Mouse (Mus musculus): ENCODE measurements around the gene Dok5. TPM values are rescaled to one million over a fixed set of nuclear protein-coding genes. Genes with fewer than 3 reads are reported as not detected.
A peak's percentile ranks its signal among the peaks of the same experiment; 100 is the strongest.

The Dok5 gene
- polyA plus RNA-seq, 1 experiment = 0.59 TPM

DNA sequence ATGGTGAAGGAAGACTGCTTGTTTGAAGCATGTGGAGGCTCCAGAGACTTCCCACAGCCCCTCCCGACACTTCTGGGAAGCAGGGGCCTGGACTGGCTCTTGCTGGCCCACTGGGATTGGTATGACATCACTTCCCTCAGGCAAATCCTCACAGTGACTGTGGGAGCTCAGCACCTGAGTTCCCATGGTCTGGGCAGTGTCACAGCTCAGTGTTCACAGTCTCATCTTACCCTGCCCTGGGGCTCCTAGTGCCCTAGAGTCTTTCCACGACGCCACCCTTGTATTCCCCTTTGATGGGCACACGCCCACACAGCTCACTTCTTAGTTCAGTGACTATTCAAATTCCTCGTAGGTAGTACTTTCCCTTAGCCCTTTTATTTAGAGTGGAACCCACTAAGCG is 71.4 kb downstream of the Dok5 start:
- no peaks in the 10 kb centered on the region for H3K4me1 ChIP-seq (ENCODE audit: control insufficient read depth, insufficient read depth, insufficient read length, low read length)
- no peak overlapping the region for H3K27ac ChIP-seq (replicated peaks; ENCODE audit: low read depth, low read length)
- no peak overlapping the region for H3K4me3 ChIP-seq (ENCODE audit: insufficient read depth, low read depth, low read length)

GRCm38 (mm10) chr2:170807555-170808258 is 76.1 kb downstream of the Dok5 start:
- no peaks in the 10 kb centered on the region for H3K4me1 ChIP-seq (ENCODE audit: control insufficient read depth, insufficient read depth, insufficient read length, low read length)
- H3K4me3 ChIP-seq (ENCODE audit: insufficient read depth, low read depth, low read length) = no peak overlapping the region
- H3K27ac ChIP-seq (replicated peaks; ENCODE audit: low read depth, low read length) = no peak overlapping the region

DNA sequence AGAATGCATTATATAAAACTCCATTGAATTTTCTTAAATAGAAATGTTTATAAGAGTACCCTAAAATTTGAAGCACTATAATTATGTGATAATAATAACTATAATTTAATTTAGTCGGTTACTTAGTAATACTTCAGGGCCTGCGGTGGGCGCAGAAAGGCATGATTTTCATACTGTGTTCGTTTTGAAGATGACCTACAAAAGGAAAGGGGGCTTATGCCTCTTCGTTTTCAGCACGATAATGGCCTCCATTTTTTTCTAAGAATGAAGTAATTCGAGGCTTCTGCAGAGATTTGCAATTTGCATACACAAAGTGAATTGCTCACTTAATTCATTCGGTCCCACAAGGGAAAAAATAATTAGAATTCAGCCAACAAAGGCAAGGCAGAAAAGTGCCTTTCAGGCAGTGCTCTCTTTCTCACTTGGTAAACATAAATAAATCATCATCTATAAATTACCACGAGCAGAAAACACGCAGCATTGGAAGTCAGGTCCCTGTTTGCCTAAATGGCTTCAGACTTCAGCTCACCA is 76.7 kb downstream of the Dok5 start:
- Histone ChIP-seq H3K27ac (replicated peaks; ENCODE audit: low read depth, low read length) (no peak overlapping the region), H3K4me1 (ENCODE audit: control insufficient read depth, insufficient read depth, insufficient read length, low read length) (no peaks in the 10 kb centered on the region)

GRCm38 (mm10) chr2:170811356-170811755 is 79.7 kb downstream of the Dok5 start:
- no peaks in the 10 kb centered on the region for H3K4me1 ChIP-seq (ENCODE audit: control insufficient read depth, insufficient read depth, insufficient read length, low read length)
- no peak overlapping the region for H3K27ac ChIP-seq (replicated peaks; ENCODE audit: low read depth, low read length)
- H3K4me3 ChIP-seq (ENCODE audit: insufficient read depth, low read depth, low read length) = no peak overlapping the region

More for the DNA sequence above, 76.7 kb downstream of the Dok5 start:
- no peak overlapping the region for H3K4me3 ChIP-seq (ENCODE audit: insufficient read depth, low read depth, low read length)

DNA sequence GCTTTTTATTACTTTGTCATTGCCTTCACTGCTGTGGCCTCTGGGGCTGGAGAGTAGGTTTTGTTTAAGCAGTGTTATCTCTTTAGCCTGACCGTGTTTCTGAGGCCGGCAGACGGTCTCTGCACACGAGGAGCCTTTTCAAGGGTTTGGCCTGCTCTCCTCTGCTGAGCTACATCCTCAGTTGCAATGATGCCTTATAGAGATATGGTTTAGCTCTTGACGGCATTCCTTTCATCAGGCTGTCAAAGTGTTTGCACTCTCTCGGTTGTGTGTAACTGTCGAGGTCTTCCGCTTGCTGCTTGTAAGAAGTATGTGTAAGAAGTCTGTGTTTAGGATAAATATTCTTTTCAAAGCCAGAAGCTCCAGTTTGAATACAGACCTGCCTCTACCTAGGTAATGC is 84.7 kb downstream of the Dok5 start:
- no peak overlapping the region for H3K4me3 ChIP-seq (ENCODE audit: insufficient read depth, low read depth, low read length)
- no peak overlapping the region for H3K27ac ChIP-seq (replicated peaks; ENCODE audit: low read depth, low read length)
- H3K4me1 ChIP-seq (ENCODE audit: control insufficient read depth, insufficient read depth, insufficient read length, low read length) = no peaks in the 10 kb centered on the region

- Histone ChIP-seq H3K27ac (replicated peaks; ENCODE audit: low read depth, low read length) (no peak overlapping the region), H3K4me1 (ENCODE audit: control insufficient read depth, insufficient read depth, insufficient read length, low read length) (no peaks in the 10 kb centered on the region)
Observed at GRCm38 (mm10) chr2:170817112-170817703, 85.6 kb downstream of the Dok5 start.

DNA sequence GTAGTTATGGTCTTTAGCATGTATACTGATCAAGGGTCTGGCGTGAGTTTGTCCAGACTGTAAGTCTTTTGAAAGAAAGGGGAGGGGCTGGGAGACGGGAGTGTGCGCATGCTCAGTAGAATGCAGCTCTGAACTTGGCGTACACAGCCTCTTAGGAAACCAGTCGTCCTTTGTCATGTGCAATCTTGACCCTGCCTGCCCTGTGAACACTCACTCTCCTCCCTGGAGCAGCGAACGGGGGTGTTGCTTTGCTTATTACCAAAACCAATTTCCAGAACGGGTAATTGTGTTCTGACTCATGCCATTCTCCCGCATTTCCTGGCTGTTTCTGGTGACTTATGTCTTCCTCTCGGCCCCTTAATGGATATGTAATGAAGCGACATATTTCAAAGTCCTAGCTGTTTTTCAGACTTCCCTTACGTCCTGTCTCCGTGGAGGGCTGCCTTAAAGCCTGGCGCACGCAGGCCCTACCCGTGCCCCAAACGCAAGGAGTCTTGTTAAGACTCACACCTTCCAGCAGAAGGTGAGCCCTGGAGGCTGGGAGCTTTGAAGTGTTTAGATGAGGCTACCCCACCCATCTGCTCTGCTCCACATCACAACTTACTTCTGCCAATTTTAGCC is 95.3 kb downstream of the Dok5 start:
- no peak overlapping the region for H3K27ac ChIP-seq (replicated peaks; ENCODE audit: low read depth, low read length)
- H3K4me3 ChIP-seq (ENCODE audit: insufficient read depth, low read depth, low read length) = peak overlapping the region; percentile 1
- no peaks in the 10 kb centered on the region for H3K4me1 ChIP-seq (ENCODE audit: control insufficient read depth, insufficient read depth, insufficient read length, low read length)

More at GRCm38 (mm10) chr2:170817112-170817703, 85.6 kb downstream of the Dok5 start:
- no peak overlapping the region for H3K4me3 ChIP-seq (ENCODE audit: insufficient read depth, low read depth, low read length)

DNA sequence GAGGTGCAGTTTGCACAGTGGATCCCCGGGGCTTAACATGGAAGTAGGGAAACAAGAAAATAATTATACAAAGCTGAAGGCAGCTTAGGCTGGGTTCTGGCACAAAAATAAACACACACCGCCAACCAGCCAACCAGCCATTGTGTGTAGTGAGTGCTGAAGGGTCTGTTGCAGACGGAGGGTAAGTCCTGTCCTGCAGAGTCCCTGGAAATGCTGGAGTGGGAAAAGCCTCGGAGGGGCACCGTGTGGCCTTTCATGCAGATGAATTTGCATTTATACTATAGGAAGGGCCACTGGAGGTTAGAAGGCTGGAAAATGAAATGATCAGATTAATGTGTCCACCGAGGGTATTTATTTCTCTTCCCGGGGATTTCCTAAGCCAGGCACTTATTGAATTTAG is 97.2 kb downstream of the Dok5 start:
- H3K4me1 ChIP-seq (ENCODE audit: control insufficient read depth, insufficient read depth, insufficient read length, low read length) = no peaks in the 10 kb centered on the region
- no peak overlapping the region for H3K4me3 ChIP-seq (ENCODE audit: insufficient read depth, low read depth, low read length)
- no peak overlapping the region for H3K27ac ChIP-seq (replicated peaks; ENCODE audit: low read depth, low read length)

DNA sequence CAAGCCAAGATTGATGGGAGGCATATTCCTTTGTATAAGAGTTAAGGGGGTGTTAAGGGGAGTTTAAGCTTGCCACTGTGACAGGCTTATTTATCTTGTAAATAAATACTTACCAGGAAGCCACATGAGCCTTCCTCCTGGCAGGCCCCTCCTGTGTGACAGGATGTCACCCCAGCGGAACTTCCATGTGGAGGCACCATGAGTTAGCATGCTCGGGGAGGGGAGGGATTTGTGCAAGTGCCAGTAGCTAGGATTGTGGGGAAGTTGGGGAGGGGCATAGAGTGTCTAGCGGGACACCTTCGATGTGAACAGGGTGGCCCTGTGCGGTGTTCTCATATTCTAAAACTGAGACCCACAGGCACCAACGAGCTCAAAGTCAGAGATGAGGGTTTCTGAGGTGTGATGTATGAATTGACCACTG is 97.6 kb downstream of the Dok5 start:
- H3K4me3 ChIP-seq (ENCODE audit: insufficient read depth, low read depth, low read length) = no peak overlapping the region
- no peak overlapping the region for H3K27ac ChIP-seq (replicated peaks; ENCODE audit: low read depth, low read length)
- H3K4me1 ChIP-seq (ENCODE audit: control insufficient read depth, insufficient read depth, insufficient read length, low read length) = no peaks in the 10 kb centered on the region

GRCm38 (mm10) chr2:170829988-170830387 is 98.4 kb downstream of the Dok5 start:
- H3K27ac ChIP-seq (replicated peaks; ENCODE audit: low read depth, low read length) = no peak overlapping the region
- no peaks in the 10 kb centered on the region for H3K4me1 ChIP-seq (ENCODE audit: control insufficient read depth, insufficient read depth, insufficient read length, low read length)
- H3K4me3 ChIP-seq (ENCODE audit: insufficient read depth, low read depth, low read length) = no peak overlapping the region

DNA sequence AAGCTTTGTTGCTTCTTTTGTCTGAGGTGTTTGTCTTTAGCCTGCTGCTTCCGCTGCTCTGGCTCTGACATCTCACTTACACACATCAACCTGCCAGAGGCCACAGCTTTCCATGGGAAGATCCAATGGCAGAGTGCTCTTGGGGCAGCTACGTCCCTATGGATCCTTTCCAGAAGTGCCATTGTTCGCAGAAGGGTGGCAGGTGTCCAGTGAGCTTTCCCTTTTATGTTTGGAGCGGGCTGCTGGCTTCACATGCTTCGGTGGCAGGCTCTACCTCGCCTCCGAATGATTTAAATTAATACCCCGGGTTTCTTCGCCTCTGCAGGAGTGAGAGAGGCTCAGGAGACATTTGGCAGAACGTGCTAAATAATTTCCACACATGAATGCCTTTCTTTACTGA is 105.3 kb downstream of the Dok5 start:
- no peak overlapping the region for H3K27ac ChIP-seq (replicated peaks; ENCODE audit: low read depth, low read length)
- no peak overlapping the region for H3K4me3 ChIP-seq (ENCODE audit: insufficient read depth, low read depth, low read length)
- H3K4me1 ChIP-seq (ENCODE audit: control insufficient read depth, insufficient read depth, insufficient read length, low read length) = no peaks in the 10 kb centered on the region

DNA sequence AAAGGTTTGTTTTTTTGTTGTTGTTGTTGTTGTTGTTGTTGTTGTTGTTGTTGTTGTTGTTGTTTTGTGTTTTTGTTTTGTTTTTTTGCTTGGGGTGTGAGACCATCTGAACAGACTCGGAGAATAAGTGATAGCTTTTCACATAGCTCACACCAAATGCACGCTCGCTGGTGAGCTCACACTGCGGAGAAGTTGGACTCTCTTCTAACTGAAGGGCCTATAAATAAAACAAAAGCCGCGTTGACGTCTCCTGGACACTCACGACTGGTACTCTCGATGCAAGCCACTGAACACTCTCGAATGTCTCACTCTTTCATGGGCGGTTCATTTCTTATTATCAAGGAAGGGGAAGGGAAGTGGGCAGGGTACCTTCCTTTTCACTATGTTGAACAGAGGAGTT is 105.8 kb downstream of the Dok5 start:
- Histone ChIP-seq H3K27ac (replicated peaks; ENCODE audit: low read depth, low read length) (no peak overlapping the region), H3K4me1 (ENCODE audit: control insufficient read depth, insufficient read depth, insufficient read length, low read length) (no peaks in the 10 kb centered on the region), H3K4me3 (ENCODE audit: insufficient read depth, low read depth, low read length) (no peak overlapping the region)

DNA sequence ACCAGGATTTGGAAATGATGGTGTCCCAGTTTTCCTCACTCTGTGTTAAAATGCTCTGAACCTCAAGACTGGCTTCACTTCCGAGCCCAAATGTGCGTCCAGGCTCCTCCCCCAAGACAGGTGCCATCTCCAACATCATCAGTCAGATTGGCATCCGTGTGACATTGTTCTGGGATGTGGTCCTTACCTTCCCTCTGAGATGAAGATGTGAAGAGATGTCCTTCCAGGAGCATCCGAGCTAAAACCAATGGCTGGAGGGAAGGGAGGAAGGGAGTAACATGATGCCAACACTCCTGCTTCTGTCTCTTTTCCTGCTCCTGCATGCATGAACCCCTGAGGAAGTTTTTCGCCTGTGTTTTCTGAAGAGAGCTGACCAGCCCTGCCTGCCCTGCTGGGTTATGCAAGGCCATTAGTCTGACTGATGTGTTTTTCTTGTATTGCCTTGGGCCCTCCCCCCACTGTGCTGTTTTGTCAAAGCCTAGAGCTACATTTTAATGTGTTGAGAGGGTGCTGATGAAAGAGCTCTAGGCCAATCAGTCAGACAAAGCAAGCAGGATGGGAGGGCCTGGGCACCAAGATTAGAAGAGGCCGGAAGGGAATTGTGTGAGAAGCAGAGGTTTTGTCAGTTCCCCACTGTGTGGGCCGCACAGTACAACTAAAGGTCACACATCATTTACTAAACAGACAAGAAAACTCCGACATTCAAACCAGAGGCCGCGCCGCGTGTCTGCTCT is 106.4 kb downstream of the Dok5 start:
- Histone ChIP-seq H3K4me3 (ENCODE audit: insufficient read depth, low read depth, low read length) (no peak overlapping the region), H3K27ac (replicated peaks; ENCODE audit: low read depth, low read length) (no peak overlapping the region)

GRCm38 (mm10) chr2:170841441-170841965 is 109.9 kb downstream of the Dok5 start:
- Histone ChIP-seq H3K4me1 (ENCODE audit: control insufficient read depth, insufficient read depth, insufficient read length, low read length) (no peaks in the 10 kb centered on the region), H3K27ac (replicated peaks; ENCODE audit: low read depth, low read length) (no peak overlapping the region), H3K4me3 (ENCODE audit: insufficient read depth, low read depth, low read length) (no peak overlapping the region)

More for the DNA sequence above, 106.4 kb downstream of the Dok5 start:
- H3K4me1 ChIP-seq (ENCODE audit: control insufficient read depth, insufficient read depth, insufficient read length, low read length) = no peaks in the 10 kb centered on the region

GRCm38 (mm10) chr2:170845511-170845910 is 113.9 kb downstream of the Dok5 start:
- no peak overlapping the region for H3K27ac ChIP-seq (replicated peaks; ENCODE audit: low read depth, low read length)
- no peak overlapping the region for H3K4me3 ChIP-seq (ENCODE audit: insufficient read depth, low read depth, low read length)
- H3K4me1 ChIP-seq (ENCODE audit: control insufficient read depth, insufficient read depth, insufficient read length, low read length) = no peaks in the 10 kb centered on the region

Data from brown adipose tissue, adult 24 weeks (tissue).